Mouse (Mus musculus): ENCODE data around the gene Tfpi.
A peak's percentile ranks its signal among the peaks of the same experiment; 100 is the strongest.
"Not testable (repeated sequence)": the region's sequence is repeated elsewhere in the genome, so short reads cannot be mapped to it uniquely, and the experiment has no call there.

The Tfpi gene

DNA sequence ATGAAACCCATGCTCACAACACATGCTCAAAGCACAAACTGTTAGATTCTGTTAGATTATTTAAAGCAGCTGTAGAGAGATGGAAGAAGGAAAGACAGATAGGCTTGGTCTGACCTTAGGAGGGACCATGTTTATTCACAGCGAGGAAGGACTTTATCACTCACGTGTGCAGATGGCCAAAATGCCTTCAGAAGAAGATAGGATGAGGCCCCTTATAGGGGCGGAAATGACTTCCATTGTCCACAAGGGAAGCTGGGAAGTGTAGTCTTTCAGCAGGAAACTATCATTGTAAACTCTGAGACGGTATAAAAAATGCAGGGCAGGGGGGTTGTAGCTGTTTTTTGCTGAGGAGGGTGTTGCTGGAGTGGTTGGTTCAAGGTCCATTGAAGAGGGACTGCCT is at the start of gene Tfpi:
Gene Tfpi (minus strand): TSS at position 199 of the 400 bp plus-strand sequence.
- DNase-seq (ENCODE audit: low spot score), result peak; percentile 68

DNA sequence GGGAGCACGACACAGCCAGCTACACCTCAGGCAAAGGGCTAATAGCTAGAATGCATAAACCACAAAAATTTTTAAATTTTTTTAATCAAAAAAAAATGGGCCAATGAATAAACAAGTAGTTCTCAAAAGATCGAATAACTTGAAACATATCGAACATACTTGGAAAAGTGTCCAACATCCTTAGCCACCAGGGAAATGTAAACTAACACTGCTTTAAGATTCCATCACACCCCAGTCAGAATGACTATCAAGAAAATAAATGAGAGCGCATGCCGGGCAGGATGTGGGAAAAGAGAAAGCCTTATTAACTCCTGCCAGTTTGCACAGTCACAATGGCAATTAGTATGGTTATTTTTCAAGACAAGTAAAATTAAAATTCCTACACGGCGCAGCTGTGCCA is 49.6 kb upstream of the Tfpi start:
- DNase-seq (ENCODE audit: low spot score), result no peak

DNA sequence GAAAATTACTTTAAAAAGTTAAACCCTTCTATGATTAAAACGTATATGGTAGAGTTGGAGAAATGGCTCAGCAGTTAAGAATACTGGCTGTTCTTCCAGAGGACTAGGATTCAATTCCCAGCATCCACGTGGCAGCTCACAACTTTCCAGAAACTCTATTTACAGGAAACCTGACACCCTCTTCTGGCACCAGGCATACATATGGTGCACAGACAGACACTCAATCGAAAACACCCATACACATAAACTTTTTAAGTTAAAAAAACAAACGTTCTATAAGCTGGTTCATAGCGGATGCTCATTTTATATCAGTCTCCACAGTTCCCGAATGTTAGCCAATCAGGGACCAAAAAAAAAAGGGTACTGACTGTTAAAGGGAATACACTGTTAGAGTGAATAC is 49.2 kb upstream of the Tfpi start:
- DNase-seq (ENCODE audit: low spot score), result no peak

DNA sequence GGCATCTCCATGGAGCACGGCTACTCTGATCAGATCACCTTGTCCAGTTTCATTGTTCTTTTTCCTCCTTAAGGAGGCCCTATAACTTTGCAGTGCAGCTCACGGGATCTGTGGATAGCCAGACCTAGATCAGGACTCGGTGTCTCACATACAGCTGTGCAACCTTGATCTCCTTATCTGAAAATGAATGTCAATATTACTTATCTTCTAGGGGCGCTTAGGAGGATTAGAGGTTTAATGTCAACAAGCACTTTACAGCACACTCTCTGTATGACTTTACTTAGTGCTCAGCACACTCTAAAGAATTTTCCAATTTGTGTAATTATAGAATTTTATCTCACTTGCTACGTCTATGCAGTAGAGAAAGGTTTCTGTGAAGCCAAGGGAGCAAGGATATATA is 48.5 kb upstream of the Tfpi start:
- DNase-seq (ENCODE audit: low spot score), result no peak

DNA sequence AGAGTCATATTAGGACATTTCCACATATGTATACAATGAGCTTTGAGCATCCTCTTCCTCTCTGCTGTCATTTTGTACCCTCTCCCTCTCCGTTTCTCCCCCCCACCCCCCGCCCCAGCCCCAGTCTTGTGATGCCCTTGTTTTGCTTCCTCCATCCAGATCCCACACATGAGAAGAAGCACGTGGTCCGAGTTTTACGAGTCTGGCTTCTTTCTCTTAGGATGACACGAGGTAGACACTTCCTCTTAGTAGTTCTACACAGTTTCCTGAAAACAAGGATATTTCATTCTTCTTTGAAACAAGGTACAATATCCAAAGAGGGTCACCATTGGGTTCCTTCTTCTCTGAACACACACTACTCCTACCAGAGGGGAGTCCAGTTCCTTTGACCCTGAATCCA is 47.4 kb upstream of the Tfpi start:
- no peak for DNase-seq (ENCODE audit: low spot score)

DNA sequence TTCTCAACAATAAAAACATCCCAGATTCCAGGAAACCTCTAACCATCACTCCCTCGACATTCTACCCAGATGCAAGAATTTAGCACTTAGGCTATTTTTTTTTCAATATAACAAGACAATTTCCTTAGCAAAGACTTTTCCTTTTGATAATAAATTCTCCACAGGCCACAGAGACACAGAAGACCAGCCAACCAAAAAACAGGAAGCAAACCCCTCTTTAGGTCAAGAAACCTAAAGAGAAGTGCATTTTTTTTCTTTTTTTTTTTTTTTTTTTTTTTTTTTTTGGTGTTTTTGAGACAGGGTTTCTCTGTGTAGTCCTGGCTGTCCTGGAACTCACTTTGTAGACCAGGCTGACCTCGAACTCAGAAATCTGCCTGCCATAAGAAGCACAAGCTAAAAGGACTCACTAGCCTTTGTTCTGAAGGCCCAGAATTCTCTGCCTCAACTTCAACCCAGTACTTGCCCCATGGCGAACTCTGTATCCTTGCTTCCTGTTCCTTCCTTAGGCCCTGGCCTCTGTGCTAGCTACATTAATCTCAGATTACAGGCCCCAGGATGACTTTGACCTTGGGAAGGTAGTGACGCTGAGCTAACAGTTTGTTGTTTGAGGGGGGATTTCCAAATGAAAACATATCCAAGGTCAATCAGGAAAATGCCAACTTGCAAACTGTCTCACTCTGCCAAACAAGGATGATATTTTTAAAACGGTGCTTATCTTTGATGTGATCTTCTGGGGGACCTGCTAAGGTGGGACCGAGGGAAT is 46.7 kb upstream of the Tfpi start:
- no peak for DNase-seq (ENCODE audit: low spot score)

DNA sequence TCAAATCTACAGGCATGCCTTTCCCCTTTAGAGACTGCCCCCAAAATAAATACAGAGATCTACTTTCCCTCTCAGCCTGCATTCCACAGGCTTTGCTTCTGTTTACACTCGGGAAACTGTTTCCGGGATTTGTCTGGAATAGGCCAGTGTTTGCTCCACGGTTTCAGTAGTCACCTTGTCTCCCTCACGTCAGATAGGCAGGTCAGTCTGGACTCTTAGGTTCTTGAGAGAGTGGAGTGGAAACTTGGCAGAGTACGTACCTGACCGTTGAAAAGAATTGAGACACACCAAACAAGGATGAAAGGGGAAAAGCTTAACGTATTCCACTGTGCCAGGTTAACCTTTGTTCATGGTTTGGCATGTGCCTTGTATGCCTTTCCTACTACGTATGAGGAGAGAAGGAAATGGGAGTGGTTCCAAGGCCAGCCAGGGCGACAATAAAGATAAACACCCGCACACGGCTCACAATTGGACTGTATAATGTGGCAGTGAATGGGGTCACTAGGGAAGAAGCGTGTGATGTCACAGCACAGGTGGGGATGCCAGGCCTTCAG is 43.0 kb upstream of the Tfpi start:
- no peak for DNase-seq (ENCODE audit: low spot score)

DNA sequence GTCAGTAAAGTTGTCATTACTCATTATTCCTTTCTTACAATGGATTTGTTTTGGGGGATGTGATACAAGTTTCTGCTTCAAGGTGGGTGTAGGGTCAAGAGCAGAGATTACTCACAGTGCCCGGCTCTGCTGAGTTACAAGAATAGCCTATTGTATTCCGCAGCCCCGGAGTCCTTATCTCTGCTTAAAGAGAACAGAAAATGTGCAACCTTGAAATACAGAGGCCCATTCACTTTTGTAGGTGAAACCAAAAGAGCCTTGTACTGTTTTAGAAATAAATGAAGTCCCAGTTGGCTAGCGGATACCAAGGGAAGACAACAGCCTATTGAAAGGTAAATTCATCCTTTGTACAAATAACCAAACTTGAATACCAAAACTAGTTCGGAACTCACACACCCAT is 42.2 kb upstream of the Tfpi start:
- DNase-seq (ENCODE audit: low spot score), result no peak

DNA sequence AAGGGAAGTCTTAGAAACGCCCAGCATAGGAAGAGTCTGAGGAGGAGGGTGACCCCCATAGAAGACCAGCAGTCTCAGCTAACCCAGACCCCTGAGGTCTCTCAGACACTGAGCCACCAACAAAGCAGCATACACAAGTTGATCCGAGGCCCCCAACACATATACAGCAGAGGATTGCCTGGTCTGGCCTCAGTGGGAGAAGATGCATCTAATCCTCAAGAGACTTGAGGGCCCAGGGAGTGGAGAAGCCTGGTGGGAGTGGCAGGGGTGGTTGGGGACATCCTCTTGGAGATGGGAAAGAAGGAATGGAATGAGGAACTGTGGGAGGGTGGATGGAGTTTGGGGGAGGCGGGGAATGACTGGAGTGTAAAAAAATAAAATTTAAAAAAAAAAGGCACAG is 36.7 kb upstream of the Tfpi start:
- no peak for DNase-seq (ENCODE audit: low spot score)

DNA sequence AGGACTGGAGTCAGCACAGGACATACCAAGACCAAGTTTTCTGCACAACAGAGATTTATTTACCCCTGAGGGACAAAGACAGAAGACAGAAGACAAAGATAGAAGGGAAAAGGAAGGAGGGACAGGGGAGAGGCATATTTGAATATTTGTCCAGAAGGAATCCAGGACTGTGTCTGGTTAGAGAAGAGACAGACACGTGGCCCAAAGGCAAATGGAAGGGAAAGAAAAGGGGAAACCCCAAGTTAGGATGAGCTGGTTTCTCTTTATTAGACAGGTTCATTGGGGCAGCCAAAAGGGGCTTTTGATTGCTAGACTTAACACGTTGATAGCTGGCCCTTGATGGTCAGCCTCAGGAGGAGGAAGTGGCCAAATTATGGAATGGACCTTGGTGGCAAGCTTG is 34.9 kb upstream of the Tfpi start:
- DNase-seq (ENCODE audit: low spot score), result no peak

DNA sequence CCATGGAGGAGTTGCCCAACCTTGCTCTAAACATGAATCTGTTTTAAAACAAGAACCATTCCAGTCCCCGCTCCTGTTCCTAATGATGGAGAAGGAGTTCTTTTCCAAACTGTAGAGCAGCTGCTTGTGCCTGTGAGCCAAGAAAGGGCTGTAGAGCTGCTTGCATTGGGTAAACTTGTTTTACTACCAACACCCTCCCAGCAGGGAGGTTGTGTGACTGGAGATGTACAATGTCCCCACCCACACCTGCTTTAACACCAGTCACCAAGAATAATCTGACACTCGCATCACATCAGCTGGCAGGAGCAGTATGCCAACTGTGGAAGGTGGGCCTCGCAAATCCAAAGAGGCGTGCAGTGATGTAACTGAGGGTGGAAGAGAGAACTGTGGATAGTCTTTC is 34.5 kb upstream of the Tfpi start:
- DNase-seq (ENCODE audit: low spot score), result no peak

DNA sequence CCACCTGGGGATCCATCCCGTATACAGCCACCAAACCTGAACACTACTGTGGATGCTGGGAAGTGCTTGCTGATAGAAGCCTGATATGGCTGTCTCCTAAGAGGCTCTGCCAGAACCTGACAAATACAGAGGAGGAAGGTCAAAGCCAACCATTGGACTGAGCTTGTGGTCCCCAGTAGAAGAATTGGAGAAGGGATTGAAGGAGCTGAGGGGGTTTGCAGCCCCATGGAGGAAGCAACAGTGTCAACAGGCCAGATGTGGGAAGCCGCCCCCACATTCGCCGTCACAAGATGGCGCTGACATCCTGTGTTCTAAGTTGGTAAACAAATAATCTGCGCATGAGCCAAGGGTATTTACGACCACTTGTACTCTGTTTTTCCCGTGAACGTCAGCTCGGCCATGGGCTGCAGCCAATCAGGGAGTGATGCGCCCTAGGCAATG is 28.4 kb upstream of the Tfpi start:
- not testable (repeated sequence) for DNase-seq (ENCODE audit: low spot score)

DNA sequence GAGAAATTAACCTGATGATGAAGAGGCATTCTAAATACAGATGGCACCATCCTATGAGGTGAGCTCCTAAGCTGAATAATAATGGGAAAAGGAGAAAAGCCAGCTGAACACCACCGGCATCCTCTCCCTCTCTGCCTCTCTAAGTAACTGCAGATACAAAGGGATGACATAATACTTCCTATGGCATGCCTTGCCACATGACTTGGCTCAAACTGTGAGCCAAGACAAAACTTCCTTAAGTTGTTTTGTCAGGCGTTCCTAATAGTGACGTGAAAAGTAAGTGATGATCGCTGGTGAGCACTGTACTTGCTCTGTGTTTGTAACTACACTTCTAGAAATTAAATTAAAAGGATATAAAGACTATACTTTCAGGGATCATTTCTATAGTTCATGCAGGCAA is 27.7 kb upstream of the Tfpi start:
- DNase-seq (ENCODE audit: low spot score), result no peak

DNA sequence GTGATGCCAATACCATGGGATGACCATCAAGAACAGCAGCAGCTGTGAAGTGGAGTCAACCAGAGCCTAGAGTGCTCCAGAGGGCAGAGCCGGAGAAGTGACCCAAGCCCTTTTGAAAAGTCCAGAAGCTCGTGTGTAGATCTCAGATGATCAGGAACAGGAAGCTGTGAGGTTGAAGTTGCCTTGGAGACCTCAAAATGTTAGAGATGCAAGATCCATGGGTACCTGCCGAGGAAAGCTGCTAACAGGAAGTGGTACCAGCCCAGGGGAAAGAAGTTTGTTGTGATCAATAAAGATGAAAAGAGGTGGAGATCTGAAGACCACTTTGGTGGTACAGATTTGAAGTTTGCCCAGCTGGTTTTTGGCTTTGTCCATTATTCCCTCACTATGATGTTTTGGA is 22.3 kb upstream of the Tfpi start:
- no peak for DNase-seq (ENCODE audit: low spot score)

DNA sequence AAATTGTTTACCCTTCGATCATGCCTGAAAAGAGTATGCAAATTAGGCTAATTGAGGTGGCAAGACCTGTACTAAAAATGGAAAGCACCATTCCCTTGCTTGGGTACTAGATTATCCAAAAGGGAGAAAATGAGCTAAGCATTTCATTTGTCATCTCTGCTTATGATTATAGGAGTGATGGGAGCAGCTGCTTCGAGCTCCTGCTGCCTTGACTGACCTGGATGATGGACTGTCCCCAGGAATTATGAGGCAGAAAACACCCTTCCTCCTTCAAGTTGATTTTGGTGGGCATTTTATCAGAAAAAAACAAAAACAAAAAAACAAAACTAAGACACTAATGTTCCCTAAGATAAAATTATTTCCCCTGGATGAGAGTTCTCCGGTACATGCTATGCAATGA is 18.5 kb upstream of the Tfpi start:
- DNase-seq (ENCODE audit: low spot score), result no peak

DNA sequence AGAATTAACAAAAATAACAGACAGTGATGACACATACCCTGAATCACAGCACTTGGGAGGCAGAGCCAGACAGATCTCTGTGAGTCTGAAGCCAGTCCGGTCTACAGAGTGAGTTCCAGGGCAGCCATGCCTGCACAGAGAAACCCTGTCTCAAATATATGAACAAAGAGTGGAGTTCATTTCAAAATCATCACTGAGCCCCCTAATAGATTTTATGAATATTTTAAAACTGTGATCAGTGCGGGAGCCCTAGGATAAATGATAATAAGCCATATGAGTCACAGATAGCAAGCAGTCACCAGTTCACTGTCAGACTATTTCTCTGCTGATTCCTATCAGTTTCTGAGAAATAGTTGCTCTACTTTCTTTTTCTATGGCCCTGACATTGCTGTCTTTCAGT is 17.1 kb upstream of the Tfpi start:
- DNase-seq (ENCODE audit: low spot score), result no peak

DNA sequence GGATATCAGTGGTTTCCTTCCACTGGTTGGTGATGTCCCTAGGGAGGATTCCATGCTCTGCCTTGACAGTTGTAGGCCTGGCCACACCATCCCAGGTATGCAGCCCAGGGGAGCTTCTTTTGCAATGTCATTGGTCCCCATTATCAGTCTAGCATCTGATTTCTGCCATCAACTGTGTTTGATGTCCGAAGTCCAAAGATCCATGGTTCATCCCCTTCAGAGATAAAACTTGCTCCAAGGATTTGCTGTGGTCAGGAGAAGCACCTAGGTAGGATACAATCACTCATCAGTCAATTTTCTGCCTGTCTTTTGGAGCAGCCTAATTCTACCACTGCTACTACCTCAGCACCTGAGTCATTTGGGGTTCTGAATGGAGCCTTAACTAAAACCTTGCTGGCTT is 15.1 kb upstream of the Tfpi start:
- DNase-seq (ENCODE audit: low spot score), result no peak

DNA sequence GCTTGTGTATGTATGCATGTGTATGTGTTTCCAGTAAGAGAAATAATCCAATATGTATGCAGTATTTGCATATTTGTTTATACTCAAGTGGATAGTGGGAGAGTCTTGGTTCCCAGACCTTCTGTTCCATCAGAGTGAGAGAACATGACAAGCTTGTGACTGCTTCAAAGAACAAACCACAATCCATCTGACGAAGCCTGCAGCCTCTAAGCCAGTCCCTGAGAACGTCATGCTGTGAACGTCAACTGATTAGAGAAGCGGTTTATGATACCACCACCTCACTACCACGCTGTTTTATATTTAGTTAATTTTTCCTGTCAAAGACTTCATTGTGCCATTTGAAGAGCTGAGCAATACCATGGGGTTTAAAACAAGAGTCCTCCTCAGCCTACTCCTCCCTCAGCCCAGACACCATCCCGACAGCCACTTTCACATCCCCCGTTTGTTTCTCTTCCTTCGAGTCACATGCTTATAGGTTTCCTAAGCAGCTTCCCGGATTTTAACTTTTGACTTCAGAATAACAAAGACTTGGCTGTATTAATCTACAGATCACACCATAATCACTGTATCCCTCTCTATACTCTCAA is 11.2 kb upstream of the Tfpi start:
- DNase-seq (ENCODE audit: low spot score), result no peak

DNA sequence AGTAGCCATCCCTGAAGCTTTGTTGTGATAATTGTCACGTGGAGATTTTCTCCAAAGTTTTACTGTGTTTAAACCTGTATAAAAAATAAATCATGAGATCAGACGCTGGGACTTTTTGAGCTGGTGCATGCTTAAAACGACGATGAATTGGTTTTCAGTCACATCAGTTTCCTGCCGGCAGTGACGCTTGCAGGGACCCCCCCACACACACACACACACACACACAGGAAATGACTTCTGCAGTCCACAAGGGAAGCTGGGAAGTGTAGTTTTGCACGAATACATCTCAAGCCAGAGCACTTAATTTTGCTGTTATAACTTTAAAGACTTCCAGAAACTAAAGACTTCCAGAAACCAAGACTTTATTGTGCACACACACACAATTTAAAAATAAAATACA is 5.3 kb upstream of the Tfpi start:
- no peak for DNase-seq (ENCODE audit: low spot score)

DNA sequence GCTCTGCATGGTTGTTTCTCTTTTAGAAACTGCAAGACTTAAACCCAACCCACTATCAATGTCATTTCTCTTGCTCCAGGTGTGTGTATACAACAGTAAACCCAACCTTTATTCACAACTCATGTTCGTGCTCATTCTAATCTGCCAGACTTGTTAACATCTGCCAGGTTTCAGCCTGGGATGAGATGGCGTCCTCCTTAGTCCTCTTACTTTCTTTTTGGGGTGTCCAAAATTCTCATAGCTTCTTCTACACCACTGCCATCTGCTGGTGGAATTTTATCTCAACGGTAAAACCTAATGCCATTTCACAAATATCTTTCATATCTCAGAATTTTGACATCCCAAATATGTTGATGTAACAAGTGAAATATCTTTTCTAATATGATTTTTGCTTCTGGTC is 2.5 kb upstream of the Tfpi start:
- DNase-seq (ENCODE audit: low spot score), result peak; percentile 89

DNA sequence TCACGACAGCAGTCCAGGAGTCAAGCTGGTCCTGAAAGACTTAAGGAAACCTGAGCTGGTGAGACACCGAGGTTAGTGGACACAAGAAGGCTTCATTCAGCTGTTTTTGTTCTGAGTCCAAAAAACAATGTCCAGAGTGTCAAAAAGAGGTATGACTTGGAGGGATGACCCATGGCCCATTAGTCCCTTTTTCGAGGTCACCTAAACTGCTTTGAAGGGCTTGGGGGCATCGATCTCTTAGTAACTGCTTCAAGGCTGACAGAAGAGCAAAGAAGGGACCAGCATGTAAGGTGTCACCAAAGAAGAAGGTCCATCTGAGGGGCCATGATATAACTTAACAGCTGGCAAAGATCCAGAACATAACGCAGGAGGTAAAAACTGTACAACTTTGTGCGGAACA is 1.2 kb upstream of the Tfpi start:
- DNase-seq (ENCODE audit: low spot score), result no peak

DNA sequence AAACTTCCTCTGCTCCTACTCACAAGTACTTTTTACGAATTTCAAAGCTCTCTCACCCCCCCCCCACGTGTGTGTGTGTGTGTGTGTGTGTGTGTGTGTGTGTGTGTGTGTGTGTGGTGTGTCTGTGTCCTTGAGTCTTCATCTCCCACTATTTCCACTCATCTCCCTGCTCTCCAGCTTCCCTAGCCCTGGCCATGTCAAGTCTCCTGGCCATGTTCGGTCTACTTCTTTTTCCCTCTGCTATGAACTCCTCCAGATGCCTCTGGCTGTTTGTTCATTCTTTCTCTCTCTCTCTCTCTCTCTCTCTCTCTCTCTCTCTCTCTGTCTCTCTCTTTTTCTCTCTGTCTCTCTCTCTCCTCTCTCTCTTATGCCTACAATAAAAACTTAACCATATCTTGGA is 444 bp downstream of the Tfpi start:
- DNase-seq (ENCODE audit: low spot score), result no peak

DNA sequence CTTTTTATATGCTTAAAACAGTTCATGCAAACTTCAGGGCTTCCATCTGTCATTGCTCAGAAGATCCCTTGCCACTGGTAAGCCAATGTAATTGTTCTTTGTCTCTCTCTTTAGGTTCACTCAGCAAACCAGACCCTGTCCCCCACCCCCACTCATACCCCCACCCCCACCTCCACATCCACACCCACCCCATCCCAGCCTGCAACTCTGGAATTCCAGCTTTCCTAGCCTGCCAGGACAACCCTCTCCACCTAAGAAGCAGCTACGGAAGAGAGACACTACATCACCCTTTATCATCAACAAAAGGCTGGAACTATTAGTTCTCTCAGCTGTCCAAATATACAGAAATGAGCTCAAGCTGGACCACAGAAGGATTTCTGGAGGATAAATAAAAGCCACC is 974 bp downstream of the Tfpi start:
- no peak for DNase-seq (ENCODE audit: low spot score)

DNA sequence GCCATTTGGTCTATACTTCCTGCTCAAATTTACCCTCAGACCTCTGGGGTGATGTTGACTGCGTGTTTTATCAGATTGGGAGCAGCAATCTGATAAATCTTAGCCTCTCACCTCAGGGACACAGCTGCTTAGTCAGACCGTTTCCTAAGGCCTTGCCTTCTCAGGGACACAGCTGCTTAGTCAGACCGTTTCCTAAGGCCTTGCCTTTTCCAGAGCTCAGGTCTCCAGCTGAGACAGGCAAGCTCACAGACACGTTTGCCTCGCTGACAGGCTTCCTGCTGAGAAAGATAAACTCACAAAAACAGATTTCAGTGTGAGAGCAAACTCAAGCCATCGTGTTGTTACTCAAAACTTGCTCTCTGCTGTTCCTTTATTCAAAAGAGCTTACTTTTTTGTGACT is 1.9 kb downstream of the Tfpi start:
- peak; percentile 13 for DNase-seq (ENCODE audit: low spot score)

Measured in adipocyte (in vitro differentiated cells).